Mouse (Mus musculus) MEL (cell line): ENCODE data around the gene Cyp51. TPM values are rescaled to one million over a fixed set of nuclear protein-coding genes. Genes with fewer than 3 reads are reported as not detected.
A peak's percentile ranks its signal among the peaks of the same experiment; 100 is the strongest.

Experiments used
- DNase-seq: peaks from one replicate; pipeline ENCODE4 v3.0.0; 2011; ENCODE audit warnings: low read depth, low spot score
- H3K27ac ChIP-seq: 2 replicates; pipeline ENCODE4 v1.5.1; 2012; ENCODE audit warnings: low read depth, mild to moderate bottlenecking, control low read depth, low read length, moderate library complexity; ENCODE audit not compliant: control insufficient read depth
- H3K27me3 ChIP-seq, 2 experiments: fragments of 150-350 bp in 1 of 2; sonication (generic) in 1 of 2; 2 replicates each; pipeline ENCODE4 v1.6.1; 2012; ENCODE audit warnings: low read length in 2 of 2, mild to moderate bottlenecking in 2 of 2, improper control_type of control experiment in 1 of 2, moderate library complexity in 1 of 2; ENCODE audit not compliant: insufficient read depth in 2 of 2, control insufficient read depth in 1 of 2
- H3K36me3 ChIP-seq, 2 experiments: 2 replicates each; pipeline ENCODE4 v1.6.1; 2012 to 2014; ENCODE audit warnings: low read length in 2 of 2, improper control_type of control experiment in 1 of 2, inconsistent platforms in 1 of 2, mild to moderate bottlenecking in 1 of 2; ENCODE audit not compliant: insufficient read depth in 2 of 2, control insufficient read depth in 1 of 2
- H3K4me1 ChIP-seq, 2 experiments: fragments of 150-350 bp in 1 of 2; sonication (generic) in 1 of 2; 2 replicates each; pipeline ENCODE4 v1.6.1; 2012; ENCODE audit warnings: low read length in 2 of 2, improper control_type of control experiment in 1 of 2, mild to moderate bottlenecking in 1 of 2; ENCODE audit not compliant: insufficient read depth in 2 of 2, control insufficient read depth in 1 of 2
- H3K4me3 ChIP-seq, 2 experiments: fragments of 150-350 bp in 1 of 2; sonication (generic) in 1 of 2; 2 replicates each; pipeline ENCODE4 v1.5.1; 2012; ENCODE audit warnings: low read depth in 2 of 2, low read length in 2 of 2, mild to moderate bottlenecking in 2 of 2, moderate library complexity in 2 of 2, control low read depth in 1 of 2, improper control_type of control experiment in 1 of 2; ENCODE audit not compliant: control insufficient read depth in 1 of 2, insufficient read depth in 1 of 2
- H3K79me2 ChIP-seq: 2 replicates; pipeline ENCODE4 v1.6.1; 2012; ENCODE audit warnings: mild to moderate bottlenecking, low read length, moderate library complexity; ENCODE audit not compliant: control insufficient read depth, poor library complexity, insufficient read depth
- H3K9ac ChIP-seq: 2 replicates; pipeline ENCODE4 v1.6.1; 2012; ENCODE audit warnings: low read depth, mild to moderate bottlenecking, control low read depth, low read length, moderate library complexity; ENCODE audit not compliant: control insufficient read depth, poor library complexity, severe bottlenecking
- H3K9me3 ChIP-seq: fragments of 150-350 bp; sonication (generic); replicated peaks from 2 replicates; pipeline ENCODE4 v1.6.1; 2012; ENCODE audit warnings: mild to moderate bottlenecking, low read length, improper control_type of control experiment, moderate library complexity; ENCODE audit not compliant: insufficient read depth
- BHLHE40 ChIP-seq: IDR thresholded peaks from 2 replicates; pipeline ENCODE4 v1.6.1; 2012; ENCODE audit warnings: low read depth, mild to moderate bottlenecking, inconsistent platforms, low read length, improper control_type of control experiment, borderline replicate concordance
- CHD2 ChIP-seq: IDR thresholded peaks from 2 replicates; pipeline ENCODE4 v1.6.1; 2011; ENCODE audit warnings: low read length, improper control_type of control experiment
- CTCF ChIP-seq, 3 experiments: IDR thresholded peaks in 2 of 3; conservative IDR thresholded peaks in 1 of 3; 2 replicates each; pipeline ENCODE4 v1.5.1; 2011 to 2012; ENCODE audit warnings: low read length in 3 of 3, low read depth in 2 of 3, mild to moderate bottlenecking in 2 of 3, improper control_type of control experiment in 1 of 3, inconsistent platforms in 1 of 3, mixed read lengths in 1 of 3, moderate library complexity in 1 of 3; ENCODE audit not compliant: control insufficient read depth in 1 of 3, insufficient read depth in 1 of 3, poor library complexity in 1 of 3, severe bottlenecking in 1 of 3
- E2F4 ChIP-seq: IDR thresholded peaks from 2 replicates; pipeline ENCODE4 v1.6.1; 2011; ENCODE audit warnings: low read depth, low read length, improper control_type of control experiment, borderline replicate concordance
- ELF1 ChIP-seq: IDR thresholded peaks from 2 replicates; pipeline ENCODE4 v1.6.1; 2014; ENCODE audit warnings: low read depth, mild to moderate bottlenecking, inconsistent platforms, low read length, improper control_type of control experiment, moderate library complexity
- EP300 ChIP-seq, 2 experiments: IDR thresholded peaks; 2 replicates each; pipeline ENCODE4 v1.6.1; 2011; ENCODE audit warnings: improper control_type of control experiment in 2 of 2, low read length in 2 of 2, low read depth in 1 of 2, mild to moderate bottlenecking in 1 of 2
- GABPA ChIP-seq: IDR thresholded peaks from 2 replicates; pipeline ENCODE4 v1.6.1; 2012; ENCODE audit warnings: low read depth, mild to moderate bottlenecking, inconsistent platforms, low read length, improper control_type of control experiment, moderate library complexity
- GATA1 ChIP-seq: IDR thresholded peaks from 2 replicates; pipeline ENCODE4 v1.6.1; 2011; ENCODE audit warnings: low read depth, low read length, improper control_type of control experiment
- HCFC1 ChIP-seq: IDR thresholded peaks from 2 replicates; pipeline ENCODE4 v1.6.1; 2012; ENCODE audit warnings: low read depth, mild to moderate bottlenecking, inconsistent platforms, low read length, improper control_type of control experiment, moderate library complexity
- KAT2A ChIP-seq: conservative IDR thresholded peaks from 2 replicates; pipeline ENCODE4 v1.6.1; 2012; ENCODE audit warnings: low read depth, low read length, improper control_type of control experiment, inconsistent platforms
- MAFK ChIP-seq: IDR thresholded peaks from 2 replicates; pipeline ENCODE4 v1.6.1; 2011; ENCODE audit warnings: low read depth, mild to moderate bottlenecking, low read length, improper control_type of control experiment, borderline replicate concordance
- MAX ChIP-seq: IDR thresholded peaks from 2 replicates; pipeline ENCODE4 v1.6.1; 2011; ENCODE audit warnings: low read length, improper control_type of control experiment
- MYB ChIP-seq: IDR thresholded peaks from 2 replicates; pipeline ENCODE4 v1.6.1; 2011; ENCODE audit warnings: mild to moderate bottlenecking, low read depth, low read length, improper control_type of control experiment
- NELFE ChIP-seq: IDR thresholded peaks from 2 replicates; pipeline ENCODE4 v1.6.1; 2011; ENCODE audit warnings: low read depth, low read length, improper control_type of control experiment
- NRF1 ChIP-seq: IDR thresholded peaks from 2 replicates; pipeline ENCODE4 v1.6.1; 2014; ENCODE audit warnings: low read depth, mild to moderate bottlenecking, inconsistent platforms, low read length, improper control_type of control experiment, moderate library complexity; ENCODE audit not compliant: poor library complexity, insufficient read depth, severe bottlenecking
- POLR2A ChIP-seq, 2 experiments: IDR thresholded peaks; 2 replicates each; pipeline ENCODE4 v1.6.1; 2011 to 2012; ENCODE audit warnings: low read length in 2 of 2, mild to moderate bottlenecking in 2 of 2, control low read depth in 1 of 2, improper control_type of control experiment in 1 of 2, low read depth in 1 of 2, moderate library complexity in 1 of 2; ENCODE audit not compliant: control insufficient read depth in 1 of 2, insufficient read depth in 1 of 2, poor library complexity in 1 of 2
- POLR2AphosphoS2 ChIP-seq: IDR thresholded peaks from 2 replicates; pipeline ENCODE4 v1.6.1; 2011; ENCODE audit warnings: low read length, improper control_type of control experiment
- RAD21 ChIP-seq: IDR thresholded peaks from 2 replicates; pipeline ENCODE4 v1.6.1; 2011; ENCODE audit warnings: mild to moderate bottlenecking, low read depth, low read length, improper control_type of control experiment
- SIN3A ChIP-seq: IDR thresholded peaks from 2 replicates; pipeline ENCODE4 v1.6.1; 2012; ENCODE audit warnings: low read length, improper control_type of control experiment, inconsistent platforms
- SMC3 ChIP-seq: IDR thresholded peaks from 2 replicates; pipeline ENCODE4 v1.6.1; 2011; ENCODE audit warnings: low read depth, low read length, improper control_type of control experiment
- UBTF ChIP-seq: IDR thresholded peaks from 2 replicates; pipeline ENCODE4 v1.6.1; 2012; ENCODE audit warnings: low read depth, mild to moderate bottlenecking, inconsistent platforms, low read length, improper control_type of control experiment, moderate library complexity, borderline replicate concordance; ENCODE audit not compliant: insufficient read depth
- ZC3H11A ChIP-seq: IDR thresholded peaks from 2 replicates; pipeline ENCODE4 v1.6.1; 2012; ENCODE audit warnings: low read depth, mild to moderate bottlenecking, inconsistent platforms, low read length, improper control_type of control experiment
- ZKSCAN1 ChIP-seq: IDR thresholded peaks from 2 replicates; pipeline ENCODE4 v1.6.1; 2012; ENCODE audit warnings: low read depth, mild to moderate bottlenecking, inconsistent platforms, low read length, improper control_type of control experiment, moderate library complexity
- ZNF384 ChIP-seq: IDR thresholded peaks from 2 replicates; pipeline ENCODE4 v1.6.1; 2012; ENCODE audit warnings: low read depth, mild to moderate bottlenecking, inconsistent platforms, low read length, improper control_type of control experiment
- polyA plus RNA-seq, 2 experiments: library from polyadenylated mRNA; stranded (reverse) in 1 of 2; unstranded in 1 of 2; fragments of >175 nt in 1 of 2; fragments of >200 nt in 1 of 2; gene quantifications; 2 replicates each; pipeline versions ENCODE4 v1.2.1 to v1.2.4; 2012; ENCODE audit warnings: low replicate concordance in 2 of 2, low read depth in 1 of 2; ENCODE audit not compliant: insufficient read length in 2 of 2, insufficient read depth in 1 of 2, missing spikeins in 1 of 2
- total RNA-seq: library from RNA; depleted of rRNA; stranded (reverse); fragments of 300-350 nt; gene quantifications from 2 replicates; pipeline ENCODE4 v1.2.3, GENCODE M21; 2012

Gene Cyp51
- total and polyA plus RNA-seq, 3 experiments = 39.0 to 54.7 TPM; not detected in 1

DNA sequence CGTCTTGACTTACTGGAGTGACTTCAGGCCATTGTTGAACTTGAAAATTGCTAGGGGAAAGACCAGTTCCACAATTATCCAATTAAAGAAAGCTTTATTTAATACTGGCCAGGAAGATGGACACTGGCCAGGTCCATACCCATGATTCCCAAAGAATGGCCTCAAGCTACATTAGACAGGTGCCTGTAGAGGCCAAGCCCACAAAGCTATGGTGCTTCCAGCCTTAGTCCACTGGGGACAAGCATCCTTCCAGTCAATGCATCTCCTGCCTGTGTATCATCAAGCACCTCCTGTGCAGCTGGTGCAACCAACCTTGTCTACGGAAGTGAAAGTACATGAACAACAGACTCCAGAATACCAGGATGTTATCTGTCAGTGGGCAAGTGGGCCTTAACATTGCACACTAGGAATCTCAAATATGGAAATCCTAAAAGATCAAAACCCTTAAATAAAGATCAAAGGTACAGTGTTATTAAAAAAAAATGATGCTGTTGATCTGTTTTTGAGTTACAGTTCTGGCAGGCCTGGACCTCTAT lies 1.2 kb upstream of the Cyp51 start:
- Histone ChIP-seq H3K9ac (no peak overlapping the region), H3K27ac (no peak overlapping the region), H3K4me1 (no peaks in the 10 kb centered on the region), H3K9me3 (no peaks in the 10 kb centered on the region), H3K79me2 (peaks cover 10% of the 10 kb centered on the region), H3K27me3 (no peaks in the 10 kb centered on the region), H3K4me3 (no peak overlapping the region), H3K36me3 (peaks cover 5 to 9% of the 10 kb centered on the region in 2 experiments; a peak in 3 of 4 replicates)
- no peak for TF ChIP-seq BHLHE40
- TF ChIP-seq ELF1 = no peak
- TF ChIP-seq MAFK = no peak
- no peak for TF ChIP-seq RAD21
- TF ChIP-seq POLR2AphosphoS2 = no peak
- no peak for DNase-seq

DNA sequence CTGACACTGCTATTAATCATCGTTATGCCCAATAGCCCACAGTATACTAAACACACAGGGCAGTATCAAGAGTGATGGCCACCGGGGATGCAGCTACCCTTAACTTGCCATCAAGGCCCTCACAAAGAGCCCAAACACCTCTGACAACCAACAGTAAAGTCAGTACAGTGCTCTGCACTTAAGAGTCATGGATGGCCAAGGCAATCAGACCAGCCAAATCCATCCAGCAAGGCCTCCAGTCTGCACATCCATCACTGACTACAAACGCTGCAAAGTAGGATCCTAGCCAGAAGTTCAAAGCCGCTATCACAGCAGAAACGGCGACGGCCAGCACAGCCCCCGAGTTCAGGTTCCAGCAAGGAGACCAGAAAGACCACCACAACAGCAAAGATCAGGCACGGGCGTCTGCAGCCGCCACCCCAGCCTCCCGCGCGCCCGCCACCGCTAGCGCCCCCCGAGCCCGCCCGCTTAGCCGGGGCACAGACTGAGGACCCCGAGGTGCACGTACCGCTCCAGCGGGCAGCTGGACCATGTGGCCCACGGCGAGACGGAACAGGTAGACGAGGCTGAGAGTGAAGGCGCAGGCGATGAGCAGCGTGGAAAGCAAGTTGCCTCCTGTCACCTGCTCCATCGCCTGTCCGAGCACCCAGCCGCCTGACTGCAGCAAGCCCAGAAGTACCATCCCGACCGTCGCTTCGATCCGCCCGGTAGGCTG lies 763 bp downstream of the Cyp51 start:
- Histone ChIP-seq H3K27me3 (no peaks in the 10 kb centered on the region), H3K4me1 (no peaks in the 10 kb centered on the region), H3K9me3 (no peaks in the 10 kb centered on the region), H3K9ac (peak overlapping the region; percentile 80), H3K27ac (no peak overlapping the region), H3K4me3 (peak overlapping the region; percentile 86 to 90), H3K79me2 (peaks cover 10% of the 10 kb centered on the region), H3K36me3 (peaks cover 8 to 9% of the 10 kb centered on the region in 2 experiments)
- TF ChIP-seq SIN3A = 0 out of 2 replicates have a peak, but pooled peaks have one; percentile 4
- TF ChIP-seq HCFC1 = no peak
- DNase-seq = peak; percentile 60

GRCm38 (mm10) chr5:4101770-4102169 lies 2.8 kb downstream of the Cyp51 start:
- peaks cover 8 to 9% of the 10 kb centered on the region in 2 experiments for H3K36me3 ChIP-seq
- H3K9ac ChIP-seq = no peak overlapping the region
- TF ChIP-seq EP300 (IDR thresholded peaks at IDR 0.05; ENCODE audit: low read depth in 1 of 2, low read length in 2 of 2) (no peak), MAX (no peak), NELFE (no peak), ZKSCAN1 (no peak), GABPA (no peak), NRF1 (no peak), MYB (no peak), MAFK (no peak), GATA1 (peak; percentile 66), ZC3H11A (peak; percentile 31; the same call in 1 of the 2 replicates), CHD2 (no peak), E2F4 (no peak), KAT2A (no peak), RAD21 (peak; percentile 51), ELF1 (no peak), UBTF (no peak), ZNF384 (no peak), SMC3 (peak; percentile 48), BHLHE40 (no peak), CTCF (IDR thresholded peaks at IDR 0.05 in 2 of 3, conservative IDR thresholded peaks at IDR 0.05 in 1 of 3; ENCODE audit: control insufficient read depth in 1 of 3, insufficient read depth in 1 of 3, low read depth in 2 of 3, low read length in 3 of 3, poor library complexity in 1 of 3, severe bottlenecking in 1 of 3) (peak; percentile 19 to 68 (median 64); a peak in 4 of 6 replicates), POLR2A (IDR thresholded peaks at IDR 0.05; ENCODE audit: control insufficient read depth in 1 of 2, insufficient read depth in 1 of 2, low read depth in 1 of 2, low read length in 2 of 2, poor library complexity in 1 of 2) (no peak)
- peaks cover 10% of the 10 kb centered on the region for H3K79me2 ChIP-seq
- H3K4me1 ChIP-seq = no peaks in the 10 kb centered on the region
- no peaks in the 10 kb centered on the region for H3K27me3 ChIP-seq
- H3K4me3 ChIP-seq = no peak overlapping the region
- DNase-seq = peak; percentile 48
- no peak overlapping the region for H3K27ac ChIP-seq
- no peaks in the 10 kb centered on the region for H3K9me3 ChIP-seq
